Mouse (Mus musculus): ENCODE measurements around the gene Hnf4a.

GRCm38 (mm10) chr2:163459380-163459779, 47.2 kb upstream of the Hnf4a start:
- TF ChIP-seq GATA1 (IDR thresholded peaks at IDR 0.05; ENCODE audit: borderline replicate concordance, low read length) (no peak), FLI1 (IDR thresholded peaks at IDR 0.05; ENCODE audit: low read length) (no peak)

All from megakaryocyte, embryonic 14.5 days (primary cell).